In genomic region chr11:84570392-84570791, GRCm38 (mm10) we compare ENCODE assay signal across 13 mouse cellular contexts. TPM values are rescaled to one million over a fixed set of nuclear protein-coding genes. Genes with fewer than 3 reads are reported as not detected.
DNase-seq lines count a peak whose midpoint lies in the region; ATAC-seq and TF ChIP-seq lines count a peak whose summit lies in the region.
"Had no signal": no experiment of that assay in that cellular context is flagged by ENCODE, and none has a peak within 500 bp of the region (broad histone marks: within the 10 kb centered on the region; RNA-seq: fewer than 3 reads in every experiment).

No protein-coding gene starts in this region.

- 0 out of 2 replicates have a peak overlapping the region, but pooled peaks have one; percentile 8 for H3K4me2 ChIP-seq in forebrain, embryonic 13.5 days
- no peak overlapping the region for H3K4me2 ChIP-seq in limb, embryonic 14.5 days (replicated peaks; ENCODE audit: low read depth, low read length, severe bottlenecking)
- H3K4me2 ChIP-seq: heart, embryonic 11.5 days; limb, embryonic 12.5 days; lung, embryonic 15.5 days had no signal

- TF ChIP-seq POLR2A in limb, embryonic 14.5 days (IDR thresholded peaks at IDR 0.05; ENCODE audit: borderline replicate concordance, extremely low read depth, insufficient read depth, insufficient read length) = no peak
- no peak for TF ChIP-seq POLR2A in thymus, adult 2 months (IDR thresholded peaks at IDR 0.05; ENCODE audit: control insufficient read depth, extremely low read depth, insufficient read depth, low read length, poor library complexity)

- H3K4me3 ChIP-seq in forebrain, embryonic 13.5 days = no peak overlapping the region
- no peak overlapping the region for H3K4me3 ChIP-seq in limb, embryonic 14.5 days (replicated peaks; ENCODE audit: low read length)
- H3K4me3 ChIP-seq in thymus, adult 2 months (ENCODE audit: control insufficient read depth, insufficient read depth, low read length) = no peak overlapping the region
- H3K4me3 ChIP-seq: limb, embryonic 12.5 days; lung, embryonic 15.5 days had no signal

- ATAC-seq in forebrain, embryonic 13.5 days = peak; percentile 77
- peak; percentile 87 for ATAC-seq in limb, embryonic 14.5 days (ENCODE audit: low FRiP score, low read depth)
- ATAC-seq: intestine, embryonic 16.5 days; Patski had no signal

- peak; percentile 36 for DNase-seq in ZHBTc4 (ENCODE audit: low read depth, low spot score)
- peak; percentile 40 for DNase-seq in cerebellum, adult 8-10 months
- no peak for DNase-seq in limb, embryonic 14.5 days (ENCODE audit: low spot score)
- no peak for DNase-seq in thymus, postnatal 4 days
- no peak for DNase-seq in gastrocnemius, postnatal 10 days
- DNase-seq in adrenal gland, adult 2 months = no peak
- DNase-seq in thymus, adult 2 months = no peak

- TF ChIP-seq CTCF in thymus, adult 2 months (IDR thresholded peaks at IDR 0.05; ENCODE audit: borderline replicate concordance, control insufficient read depth, extremely low read depth, insufficient read depth, low read length, poor library complexity) = no peak

- no peaks in the 10 kb centered on the region for H3K9me3 ChIP-seq in forebrain, embryonic 13.5 days (replicated peaks)
- H3K9me3 ChIP-seq in limb, embryonic 14.5 days (ENCODE audit: control insufficient read depth, low read length) = no peaks in the 10 kb centered on the region
- H3K9me3 ChIP-seq: limb, embryonic 12.5 days; lung, embryonic 15.5 days had no signal

- H3K9ac ChIP-seq in forebrain, embryonic 13.5 days = no peak overlapping the region
- no peak overlapping the region for H3K9ac ChIP-seq in limb, embryonic 14.5 days (ENCODE audit: low read depth, low read length, severe bottlenecking)
- H3K9ac ChIP-seq: limb, embryonic 12.5 days; lung, embryonic 15.5 days had no signal

- H3K27ac ChIP-seq in forebrain, embryonic 13.5 days = peak overlapping the region; percentile 36
- H3K27ac ChIP-seq in limb, embryonic 14.5 days (replicated peaks; ENCODE audit: low read depth, low read length) = no peak overlapping the region
- H3K27ac ChIP-seq in thymus, adult 2 months (ENCODE audit: control insufficient read depth, insufficient read depth, low read length) = no peak overlapping the region
- H3K27ac ChIP-seq: limb, embryonic 12.5 days; lung, embryonic 15.5 days had no signal

- no peaks in the 10 kb centered on the region for H3K36me3 ChIP-seq in forebrain, embryonic 13.5 days (ENCODE audit: poor library complexity, severe bottlenecking)
- H3K36me3 ChIP-seq in limb, embryonic 14.5 days (ENCODE audit: control insufficient read depth, insufficient read depth, low read length) = no peaks in the 10 kb centered on the region
- H3K36me3 ChIP-seq in thymus, adult 2 months (ENCODE audit: control insufficient read depth, insufficient read depth, low read length) = no peaks in the 10 kb centered on the region
- H3K36me3 ChIP-seq: limb, embryonic 12.5 days; lung, embryonic 15.5 days had no signal

- H3K4me1 ChIP-seq in forebrain, embryonic 13.5 days = peaks cover 38% of the 10 kb centered on the region
- no peaks in the 10 kb centered on the region for H3K4me1 ChIP-seq in limb, embryonic 14.5 days (ENCODE audit: control insufficient read depth, insufficient read depth, low read length)
- no peaks in the 10 kb centered on the region for H3K4me1 ChIP-seq in thymus, adult 2 months (replicated peaks; ENCODE audit: control insufficient read depth, insufficient read depth, low read length)
- H3K4me1 ChIP-seq: lung, embryonic 15.5 days had no signal

- peaks cover 42% of the 10 kb centered on the region for H3K27me3 ChIP-seq in forebrain, embryonic 13.5 days
- no peaks in the 10 kb centered on the region for H3K27me3 ChIP-seq in limb, embryonic 14.5 days (ENCODE audit: control insufficient read depth, insufficient read depth, low read length)
- no peaks in the 10 kb centered on the region for H3K27me3 ChIP-seq in thymus, adult 2 months (ENCODE audit: control insufficient read depth, insufficient read depth, low read length)

- WGBS in forebrain, embryonic 13.5 days = 62% methylated on average over 12 of the region's 12 CpGs
- WGBS in limb, embryonic 14.5 days = 66% methylated on average over 12 of the region's 12 CpGs
- WGBS in thymus, adult 2 months = 85% methylated on average over 12 of the region's 12 CpGs

RNA-seq across cellular contexts. Expression of gene Lhx1, which starts 45.1 kb away (rescaled TPM):
- 7.6 and 8.2 TPM in 2 replicates for polyA plus RNA-seq in forebrain, embryonic 13.5 days (2015; fragmentation: Nextera tagmentation; extraction: Ambion mirVana)
- 0.08 and 0.10 TPM in 2 replicates for polyA plus RNA-seq in limb, embryonic 14.5 days (2012; rRNA removed)
- not detected in 2 replicates for polyA plus RNA-seq in limb, embryonic 14.5 days (2014; fragmentation: Nextera tagmentation; extraction: Ambion mirVana)
- total RNA-seq in gastrocnemius, postnatal 10 days (2021) = not detected
- total RNA-seq in adrenal gland, adult 2 months (2021) = not detected
- not detected in 2 replicates for polyA plus RNA-seq in adrenal gland, adult 2 months (2012; rRNA removed)
- polyA plus RNA-seq in thymus, adult 2 months (2012; rRNA removed) = 0.04 and 0.13 TPM in 2 replicates
- polyA plus RNA-seq: limb, embryonic 12.5 days had no signal

RNA-seq across cellular contexts. Expression of gene Aatf, which starts 57.1 kb away (rescaled TPM):
- polyA plus RNA-seq in forebrain, embryonic 13.5 days (2015; fragmentation: Nextera tagmentation; extraction: Ambion mirVana) = 51.4 and 53.4 TPM in 2 replicates
- polyA plus RNA-seq in limb, embryonic 14.5 days (2012; rRNA removed) = 8.7 and 12.3 TPM in 2 replicates
- 44.3 and 44.8 TPM in 2 replicates for polyA plus RNA-seq in limb, embryonic 14.5 days (2014; fragmentation: Nextera tagmentation; extraction: Ambion mirVana)
- 10 to 100 TPM; 13.0 to 15.7 TPM for total RNA-seq in gastrocnemius, postnatal 10 days (2021)
- 10 to 100 TPM; 21.1 to 24.8 TPM for total RNA-seq in adrenal gland, adult 2 months (2021)
- polyA plus RNA-seq in adrenal gland, adult 2 months (2012; rRNA removed) = 4.1 and 7.2 TPM in 2 replicates
- 5.6 and 6.9 TPM in 2 replicates for polyA plus RNA-seq in thymus, adult 2 months (2012; rRNA removed)

Comparison
In these comparisons a context has a peak if more than half of its experiments do, and no peak if none do; other contexts are left out.
1. DNase-seq: peak in ZHBTc4 (single experiment) and cerebellum, adult 8-10 months (single experiment); none in limb, embryonic 14.5 days (single experiment), thymus, postnatal 4 days (single experiment), gastrocnemius, postnatal 10 days (single experiment), adrenal gland, adult 2 months (single experiment) and thymus, adult 2 months (single experiment).